Mouse (Mus musculus): ENCODE results near the gene 1700086D15Rik.

DNA sequence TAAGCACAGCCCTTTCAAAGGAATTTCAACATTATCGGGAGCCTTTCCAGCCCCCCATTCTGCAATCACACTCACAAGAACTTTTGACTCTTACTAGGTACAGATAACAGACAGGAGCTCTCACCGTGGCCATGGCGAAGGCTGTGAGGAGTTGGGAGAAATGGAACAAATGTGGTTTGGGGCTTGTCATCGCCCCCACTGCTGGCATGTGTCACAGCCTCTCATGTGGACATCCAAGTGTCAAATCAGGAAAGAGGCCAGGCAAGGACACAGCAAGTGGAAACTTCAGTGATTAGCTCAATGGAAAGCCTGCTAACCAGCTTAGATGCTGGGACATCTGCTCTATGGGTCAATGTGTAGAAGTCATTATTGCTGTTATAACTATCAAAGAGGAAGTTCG, 45.6 kb upstream of the 1700086D15Rik start:
- no peak for TF ChIP-seq POLR2A (IDR thresholded peaks at IDR 0.05; ENCODE audit: extremely low read depth, insufficient read depth, low read length)
- no peak for TF ChIP-seq CTCF (IDR thresholded peaks at IDR 0.05; ENCODE audit: low read depth, low read length)
